Mouse (Mus musculus) c-Kit-positive CD71-positive TER-119-positive erythroid progenitor cells, embryonic 14.5 days (primary cell): ENCODE measurements around the gene Arhgap23.

Experiments
- DNase-seq: peaks from one replicate; pipeline ENCODE4 v3.0.0-alpha.2; 2013; ENCODE audit warnings: low spot score

Gene Arhgap23

DNA sequence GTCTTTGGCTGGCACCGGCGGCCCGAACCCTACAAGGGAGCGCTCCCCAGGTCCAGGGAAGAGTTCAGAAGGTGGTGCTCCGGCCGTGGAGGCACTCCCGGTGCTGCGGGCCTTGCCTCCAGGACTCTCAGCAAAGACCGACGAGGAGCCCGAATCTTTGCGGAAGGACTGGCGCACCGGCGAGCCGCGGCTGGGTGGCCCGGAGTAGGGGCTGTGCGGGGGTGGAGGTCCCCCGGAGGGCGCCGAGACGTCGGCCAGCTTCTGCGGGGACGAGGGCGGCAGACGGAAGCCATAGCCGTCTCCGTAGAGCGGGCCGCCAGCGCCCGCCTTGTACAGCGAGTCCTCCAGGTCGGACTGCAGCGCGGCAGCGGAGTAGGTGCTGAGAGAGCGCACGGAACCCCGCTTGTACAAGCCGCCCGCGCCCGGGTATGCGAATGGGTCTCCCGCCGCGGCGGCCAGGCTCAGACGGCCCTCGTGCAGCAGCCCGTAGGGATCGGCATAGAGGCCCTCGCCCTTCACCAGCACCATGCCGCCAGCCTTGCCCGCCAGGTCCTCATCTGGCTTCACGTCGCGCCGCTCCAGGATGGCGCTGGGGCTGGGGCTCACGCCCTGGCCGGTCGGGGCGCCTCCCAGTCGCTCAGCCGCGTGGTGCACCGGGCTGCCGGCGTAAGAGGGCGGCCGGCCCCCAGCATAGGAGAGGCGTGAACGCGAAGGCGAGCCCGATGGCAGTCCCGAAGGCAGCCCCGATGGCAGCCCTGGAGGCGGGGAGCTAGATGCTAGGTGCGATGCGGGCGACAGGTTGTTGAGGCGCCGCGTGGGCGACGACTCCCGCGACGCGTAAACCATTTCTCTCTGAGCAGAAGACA is 119.3 kb downstream of the Arhgap23 start:
- no peak for DNase-seq

DNA sequence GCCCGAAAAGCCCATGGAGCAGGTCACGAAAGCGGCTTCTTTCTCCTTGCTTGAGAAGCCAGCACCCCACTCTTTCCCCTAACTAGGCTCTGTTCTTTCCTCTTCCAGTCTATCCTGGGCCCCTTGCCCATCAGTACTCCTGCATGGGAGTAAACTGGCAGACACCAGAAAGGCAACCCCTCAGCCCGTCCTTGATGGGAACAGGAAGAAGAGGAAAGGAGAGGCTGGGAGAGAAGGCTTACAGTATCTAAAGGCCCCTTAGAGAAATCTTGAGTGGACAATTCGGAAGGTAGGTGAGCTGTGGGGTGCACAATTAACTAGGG is 119.9 kb downstream of the Arhgap23 start:
- no peak for DNase-seq

DNA sequence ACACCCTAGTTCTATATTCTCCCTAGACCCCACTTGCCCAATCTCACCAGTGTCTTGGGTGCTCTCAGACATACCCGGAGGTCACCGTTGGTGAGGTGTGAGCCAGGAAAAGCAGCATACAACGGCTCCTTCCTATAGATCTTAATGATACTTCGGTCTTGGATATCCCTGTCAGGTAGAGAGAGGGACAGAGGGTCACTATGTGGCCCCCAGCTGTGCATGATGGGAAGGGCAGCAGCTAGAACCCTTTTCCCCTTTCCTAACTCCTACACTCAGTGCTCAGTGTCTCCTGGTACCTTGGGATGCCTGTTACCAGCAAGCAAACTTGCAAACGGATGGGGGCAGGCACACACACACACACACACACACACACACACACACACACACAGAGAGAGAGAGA is 120.3 kb downstream of the Arhgap23 start:
- DNase-seq = no peak

DNA sequence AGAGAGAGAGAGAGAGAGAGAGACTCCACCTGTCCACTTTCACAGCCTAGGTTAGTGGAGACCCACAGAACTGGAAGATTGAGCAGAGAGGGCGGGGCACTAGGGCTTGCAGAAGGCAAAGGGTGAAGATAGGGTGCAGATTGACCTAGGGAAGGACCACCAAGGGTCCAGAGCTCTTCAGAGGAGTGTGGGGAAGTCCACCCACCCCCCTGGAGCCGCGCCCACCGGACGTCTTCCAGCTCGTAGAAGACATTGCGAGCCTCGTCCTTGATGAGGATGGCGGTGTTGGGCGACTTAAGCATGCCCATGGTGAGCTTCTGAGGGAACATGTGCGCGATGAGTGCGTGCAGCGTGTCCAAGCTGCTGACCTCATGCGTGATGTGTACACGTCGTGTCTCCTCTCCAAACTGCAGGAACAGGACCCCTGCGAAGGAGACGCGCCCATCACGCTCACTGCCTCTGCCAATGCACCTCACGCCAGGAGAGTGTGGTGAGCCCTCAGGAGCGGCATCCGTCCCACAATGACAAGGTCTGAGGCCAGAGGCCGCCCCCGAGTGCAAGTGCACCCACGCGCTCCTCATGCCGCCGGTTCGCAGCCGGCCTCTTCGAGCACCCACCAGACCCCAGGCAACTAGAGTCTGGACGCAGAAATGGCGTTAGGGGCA is 120.9 kb downstream of the Arhgap23 start:
- no peak for DNase-seq

DNA sequence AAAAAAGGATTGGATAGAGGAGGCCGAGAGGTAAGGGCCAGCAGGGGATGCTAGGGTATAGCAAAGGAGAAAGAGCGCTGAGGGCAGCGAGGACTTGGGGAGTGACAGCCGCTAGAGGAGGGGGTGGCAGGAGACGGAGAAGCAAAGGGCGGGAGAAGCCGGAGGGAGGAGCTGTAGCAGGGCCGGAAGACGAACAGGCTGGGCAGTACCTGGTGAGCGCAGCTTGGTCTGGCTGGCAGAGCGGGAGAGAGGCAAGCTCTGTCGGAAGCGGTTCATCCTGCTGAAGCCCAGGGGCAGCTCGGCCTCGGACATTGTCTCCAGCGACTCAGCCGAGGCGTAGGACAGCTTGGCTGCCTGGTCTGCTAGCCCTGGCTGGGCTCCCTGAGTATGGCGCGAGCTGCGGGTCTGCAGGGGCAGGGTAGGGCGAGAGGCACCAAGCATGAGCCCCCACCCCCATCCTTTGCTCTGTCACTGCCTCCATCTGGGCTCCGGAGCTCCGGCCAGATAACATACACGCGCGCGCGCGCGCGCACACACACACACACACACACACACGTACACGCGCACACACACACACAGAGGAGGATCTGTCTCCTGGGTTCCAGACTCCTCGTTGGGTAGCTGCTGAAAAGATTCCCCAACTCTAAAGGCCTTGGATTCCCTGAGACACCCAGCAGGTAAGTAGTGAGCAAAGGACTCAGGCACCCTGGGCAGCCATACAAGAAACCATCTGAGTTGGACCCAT is 121.7 kb downstream of the Arhgap23 start:
- no peak for DNase-seq

DNA sequence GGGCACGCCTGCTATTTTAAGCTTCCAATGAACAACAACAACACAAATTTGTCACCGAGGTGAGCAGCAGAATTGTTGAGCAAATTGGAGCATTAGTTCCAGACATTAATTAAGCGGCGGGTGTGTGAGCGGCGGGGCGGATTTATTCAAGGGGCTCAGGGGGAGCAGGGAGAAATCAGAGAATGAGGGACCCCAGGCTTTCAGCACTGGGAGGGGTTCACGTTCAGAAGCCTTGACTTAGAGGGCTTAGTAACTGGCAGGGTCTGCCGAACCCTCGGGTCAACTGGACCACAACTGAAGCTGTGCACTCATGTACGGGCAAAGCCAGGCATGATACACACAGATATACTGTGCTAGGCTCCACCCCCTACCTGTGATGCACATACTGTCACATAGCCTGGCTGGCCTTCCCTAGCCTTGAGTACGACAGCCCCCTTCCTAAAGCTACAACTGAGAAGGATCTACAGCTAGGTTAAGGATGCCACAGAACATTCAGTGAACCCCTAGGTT is 122.3 kb downstream of the Arhgap23 start:
- DNase-seq = no peak

DNA sequence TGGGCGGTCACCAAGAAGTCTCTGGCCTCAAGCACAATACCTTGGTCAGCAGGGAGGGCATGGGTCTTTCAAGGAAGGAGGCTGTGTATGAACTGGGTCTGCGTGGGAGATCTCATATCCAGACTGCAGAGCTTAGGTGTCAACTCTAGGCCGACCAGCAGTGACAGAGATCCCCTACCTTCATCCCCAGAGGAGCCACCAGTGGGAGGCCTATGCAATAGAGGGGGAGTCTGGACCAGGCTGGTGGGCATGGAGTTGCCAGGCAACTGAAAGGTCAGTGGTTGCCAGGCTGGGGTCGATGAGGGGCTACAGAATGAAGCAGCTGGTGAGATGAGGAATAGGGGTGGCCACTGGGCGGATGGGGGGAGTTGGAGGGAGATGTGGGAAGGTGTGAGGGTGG is 124.3 kb downstream of the Arhgap23 start:
- no peak for DNase-seq

DNA sequence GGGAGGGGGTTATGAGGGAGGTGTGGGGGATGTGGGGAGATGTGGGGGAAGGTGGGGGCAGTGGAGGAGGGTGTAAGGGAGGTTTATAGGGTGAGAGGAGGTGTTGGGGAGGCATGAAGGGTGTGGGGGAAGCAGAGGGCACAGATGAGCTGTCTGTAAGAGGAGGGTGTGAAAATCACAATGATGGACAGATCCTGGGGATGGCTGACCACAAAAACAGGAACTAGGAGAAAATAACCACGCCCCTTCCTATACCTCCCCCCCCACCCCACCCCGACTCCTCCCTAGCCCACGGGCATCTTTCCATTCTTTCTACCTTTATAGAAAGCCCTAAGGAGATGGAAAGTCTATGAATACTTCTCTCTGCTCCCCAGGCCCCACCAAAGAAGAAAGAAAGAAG is 124.8 kb downstream of the Arhgap23 start:
- no peak for DNase-seq

DNA sequence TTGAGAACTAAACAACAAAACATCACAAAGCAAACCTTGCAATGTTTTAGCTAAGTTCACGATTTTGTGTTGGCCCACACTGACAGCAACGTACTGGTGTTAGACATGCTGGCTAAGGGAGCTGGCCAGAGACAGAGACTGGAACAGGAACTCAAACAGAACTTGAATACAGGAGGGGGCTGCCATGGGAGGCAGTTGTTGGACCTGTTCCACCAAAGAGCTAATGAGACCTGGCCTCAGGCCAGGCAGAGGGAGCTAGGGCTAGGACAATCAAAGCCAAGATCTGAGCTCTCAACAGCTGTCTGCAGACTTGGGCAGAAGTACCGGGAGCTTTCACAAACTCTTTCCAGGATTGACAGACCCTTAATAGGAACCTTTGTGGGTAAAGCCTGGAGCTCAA is 125.3 kb downstream of the Arhgap23 start:
- DNase-seq = no peak

DNA sequence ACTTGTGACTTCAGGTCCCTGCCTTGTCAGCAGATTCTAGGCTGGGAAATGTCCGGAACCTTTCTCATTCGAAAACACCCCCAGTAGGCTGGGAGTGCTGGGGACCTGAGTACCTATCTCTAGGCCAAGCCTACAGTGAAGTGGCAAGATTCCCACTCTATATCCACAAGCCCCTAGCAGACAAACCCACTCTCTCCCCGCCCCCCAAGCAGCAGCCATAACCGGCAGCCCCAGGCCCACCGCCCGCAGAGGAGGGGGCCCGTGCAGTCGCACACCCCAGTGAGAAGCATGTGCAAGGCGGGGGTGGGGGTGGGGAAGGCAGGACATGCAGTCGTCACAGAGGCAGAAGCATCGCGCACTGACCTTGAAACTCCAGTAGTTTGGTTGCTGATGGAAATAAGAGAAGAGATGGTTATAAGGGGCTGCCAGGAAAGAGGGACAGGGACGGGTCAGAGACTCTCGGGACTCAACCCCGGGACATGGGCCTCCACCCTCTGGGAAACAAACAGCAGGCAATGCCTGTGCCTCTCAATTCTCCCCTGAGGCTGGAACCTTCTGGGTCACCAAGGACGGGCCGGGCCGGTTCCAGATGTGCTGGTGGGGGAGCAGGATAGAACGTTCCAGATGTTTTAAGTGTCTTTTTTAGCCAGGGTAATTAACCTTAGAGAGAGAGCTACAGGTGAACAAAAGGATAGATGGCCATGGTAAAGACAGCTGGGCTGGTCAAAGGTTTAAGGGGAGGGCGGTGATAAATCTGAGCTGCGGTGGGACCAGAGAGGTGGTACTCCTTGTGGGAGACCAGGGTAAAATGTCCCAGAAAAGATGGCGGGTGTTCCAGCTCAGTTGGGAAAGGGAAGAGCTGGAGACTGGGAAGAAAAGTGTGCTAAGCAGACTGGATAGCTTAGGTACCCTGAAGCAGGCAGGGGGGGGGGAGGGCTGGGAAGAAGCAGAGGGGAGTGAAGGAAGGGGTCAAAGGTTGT is 127.1 kb downstream of the Arhgap23 start:
- DNase-seq = no peak

DNA sequence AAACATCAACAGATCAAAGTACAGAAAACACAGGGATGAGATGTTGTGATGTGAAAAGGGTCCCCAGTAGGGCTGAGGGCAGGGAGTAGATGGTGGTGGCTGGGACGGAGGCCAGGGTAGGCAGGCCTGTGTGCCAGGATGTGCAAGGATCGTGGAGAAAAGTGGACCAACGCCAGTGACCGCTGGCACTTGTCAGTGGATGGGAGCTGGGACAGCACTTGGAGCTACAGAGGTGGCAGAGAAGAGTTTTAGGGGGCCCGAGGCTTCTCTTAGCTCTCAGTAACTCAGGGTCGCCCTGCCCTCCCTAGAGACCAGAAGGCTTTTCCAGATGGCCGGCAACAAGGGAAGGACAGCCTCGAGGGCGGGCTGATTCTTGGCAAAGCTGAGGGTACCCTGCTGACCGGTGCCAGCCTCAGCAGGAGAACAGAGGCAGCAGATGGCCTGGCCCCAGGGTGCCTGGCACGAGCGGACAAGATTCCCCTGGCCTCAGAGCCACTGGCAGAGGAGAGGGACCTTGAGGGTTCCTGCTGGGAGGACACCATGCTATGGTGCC is 127.9 kb downstream of the Arhgap23 start:
- DNase-seq = no peak

DNA sequence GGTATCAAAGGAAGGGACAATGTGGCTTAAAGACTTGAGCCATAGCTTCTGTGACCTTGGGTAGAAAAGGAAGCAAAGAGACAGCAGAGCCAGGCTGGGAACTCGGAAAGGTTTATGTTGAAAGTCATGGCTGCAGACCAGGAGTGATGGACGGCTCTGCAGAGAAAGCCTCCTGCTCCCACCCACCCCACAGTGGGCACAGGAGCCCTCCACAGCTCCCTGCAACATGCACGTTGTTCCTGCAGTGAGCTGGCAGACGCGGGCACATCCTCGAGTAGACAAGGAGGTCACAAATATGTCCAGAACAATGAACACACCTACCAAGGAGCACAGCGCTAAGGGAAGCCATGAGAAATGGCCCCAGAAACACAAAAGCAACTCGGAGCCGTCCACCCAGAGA is 128.6 kb downstream of the Arhgap23 start:
- no peak for DNase-seq

DNA sequence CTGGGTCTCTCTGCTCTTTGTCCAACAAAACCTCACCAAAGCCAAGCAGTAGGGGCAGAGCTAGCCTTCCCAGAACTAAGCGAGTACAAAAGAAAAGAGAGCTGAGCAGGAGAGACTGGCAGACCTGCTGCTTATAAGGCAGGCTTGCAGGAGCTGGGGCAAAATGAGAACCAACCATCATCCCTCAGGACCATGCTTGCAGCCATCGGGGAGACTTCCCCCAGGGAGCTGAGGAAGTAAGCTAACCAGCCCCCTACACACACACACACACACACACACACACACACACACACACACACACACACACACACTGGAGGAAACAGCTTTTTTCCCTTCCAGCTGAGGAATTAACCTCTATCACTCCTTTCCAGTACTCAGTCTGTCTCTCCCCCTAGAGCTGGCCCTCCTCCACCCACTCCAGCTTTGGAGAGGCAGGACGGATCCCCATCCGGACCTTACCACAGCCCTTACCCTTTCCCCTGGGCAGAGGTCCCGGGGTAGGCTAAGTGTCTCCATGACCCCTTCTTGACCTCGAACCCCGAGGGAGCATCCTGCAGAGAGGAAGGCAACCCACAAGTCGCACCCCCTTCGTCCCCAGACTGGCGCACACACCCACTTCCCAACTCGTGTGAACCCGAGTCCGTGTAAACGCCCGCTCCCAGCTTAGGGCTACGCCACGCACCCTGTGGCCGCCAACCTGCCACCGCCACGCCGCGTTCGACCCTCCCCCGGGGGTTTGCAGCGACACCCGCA is 130.7 kb downstream of the Arhgap23 start:
- DNase-seq = no peak

DNA sequence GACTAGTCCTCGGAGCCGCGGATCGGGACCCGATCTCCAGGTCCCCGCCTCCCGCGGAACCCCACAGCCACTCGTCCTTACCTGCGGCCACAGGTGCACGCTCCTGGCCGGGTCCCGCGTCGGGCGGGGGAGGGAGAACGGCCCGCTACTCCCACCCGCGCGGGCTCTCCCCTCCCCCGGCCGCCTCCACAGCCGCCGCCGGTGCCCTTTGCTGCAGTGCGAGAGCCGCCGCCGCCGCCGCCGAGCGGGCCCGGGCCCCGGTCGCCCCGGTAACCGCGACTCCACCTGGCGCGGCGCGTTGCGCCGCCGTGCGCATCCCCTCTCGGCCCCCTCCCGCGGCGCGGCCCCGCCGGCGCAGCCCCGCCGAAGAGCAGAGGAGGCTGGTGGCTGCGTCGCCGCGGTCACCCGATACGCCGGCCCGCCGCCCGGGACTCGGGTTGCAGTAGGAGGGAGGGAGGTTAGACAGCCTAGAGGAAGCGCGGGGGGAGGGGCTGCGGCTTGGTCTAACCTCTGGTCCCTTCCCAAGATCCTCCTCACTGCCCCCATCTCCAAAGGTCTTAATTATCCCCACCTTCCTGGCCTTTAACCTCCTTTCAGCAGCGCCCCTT is 131.6 kb downstream of the Arhgap23 start:
- DNase-seq = no peak

DNA sequence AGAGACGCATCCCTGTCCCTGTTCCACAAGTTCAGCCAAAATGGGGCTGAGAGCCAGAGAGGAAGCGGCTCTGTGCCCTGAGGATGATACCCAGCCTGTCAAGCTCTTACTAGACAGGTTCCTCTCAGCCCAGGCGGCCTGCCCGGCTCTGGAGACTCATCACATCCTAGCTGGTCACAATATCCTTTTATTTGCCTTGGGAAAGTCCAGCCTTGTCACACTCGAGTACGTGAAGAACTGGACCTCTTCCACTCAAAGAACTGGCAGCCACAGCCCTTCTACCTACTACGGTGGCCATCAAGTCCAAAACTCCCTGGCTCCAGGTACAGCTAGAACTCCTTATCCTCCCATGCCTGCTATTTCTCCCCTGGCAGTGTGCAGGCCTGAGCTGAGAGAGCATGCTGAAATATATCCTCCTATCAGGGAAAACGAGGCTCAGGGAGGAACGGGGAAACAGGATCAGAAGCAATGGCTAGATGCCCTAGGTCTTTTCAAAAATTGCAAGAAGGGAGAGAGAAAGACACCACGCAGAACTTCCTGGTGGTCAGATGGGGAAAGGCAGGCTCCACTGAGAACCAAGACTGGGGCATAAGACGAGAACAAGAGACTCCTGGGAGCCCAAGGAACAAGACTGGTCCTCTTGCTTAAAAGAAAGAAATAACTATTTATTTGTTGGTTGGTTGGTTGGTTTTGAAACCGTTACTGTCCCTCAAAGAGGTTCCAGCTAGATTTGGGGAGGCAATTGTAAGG is 132.8 kb downstream of the Arhgap23 start:
- DNase-seq = no peak

DNA sequence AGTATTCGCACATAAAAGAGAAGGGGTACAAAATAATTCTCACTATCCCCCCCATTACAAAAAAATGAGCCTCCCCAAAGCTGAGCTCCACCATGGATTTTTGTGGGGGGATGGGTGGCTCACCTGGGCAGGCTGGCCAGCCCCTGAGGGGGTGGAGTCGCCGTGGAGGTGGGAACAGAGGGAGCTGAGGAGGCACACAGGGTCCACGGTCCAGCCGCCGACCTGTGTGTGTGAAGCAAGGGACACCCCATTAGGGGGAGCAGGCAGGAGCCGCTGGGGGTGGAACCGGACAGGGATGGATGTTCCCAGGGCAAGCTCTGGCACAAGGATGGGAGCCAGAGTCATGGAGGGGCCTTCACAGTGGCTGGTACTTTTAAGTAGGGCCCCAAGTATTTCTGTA is 133.4 kb downstream of the Arhgap23 start:
- no peak for DNase-seq
